Mouse (Mus musculus): ENCODE measurements at regions not wholly inside any gene's neighbourhood (a gene's known extent, or its start where the extent isn't known, plus 50 kb on each side); places are given as distances from the start of the nearest gene placed in this dataset.

DNA sequence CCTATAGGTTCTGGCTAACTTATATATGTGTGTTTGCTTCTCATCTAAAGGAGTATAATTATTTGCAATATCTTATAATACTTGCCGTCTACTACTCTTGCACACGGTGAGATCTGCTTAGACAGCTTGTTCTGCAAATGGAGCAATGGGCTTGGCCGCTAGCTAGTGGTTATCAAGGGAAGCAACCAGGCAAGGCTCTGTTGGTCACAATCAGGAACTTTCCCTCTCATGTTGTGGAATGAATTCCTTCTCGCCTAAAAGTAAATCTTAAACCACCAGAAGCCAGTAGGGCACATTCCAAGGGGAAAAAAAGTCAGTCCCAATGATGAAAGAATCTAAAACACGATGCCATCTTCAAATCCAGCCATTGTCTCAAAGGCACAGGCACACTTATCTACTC lies 56.6 kb upstream of the Stxbp6 start:
- TF ChIP-seq CHD2 (IDR thresholded peaks at IDR 0.05; ENCODE audit: low read depth, low read length) (no peak), HCFC1 (IDR thresholded peaks at IDR 0.05; ENCODE audit: borderline replicate concordance, insufficient read depth, low read length) (no peak), ZNF384 (IDR thresholded peaks at IDR 0.05; ENCODE audit: low read depth, low read length) (no peak)

All from ES-E14 (cell line).